Mouse (Mus musculus): ENCODE data around the gene Ankmy1.

DNA sequence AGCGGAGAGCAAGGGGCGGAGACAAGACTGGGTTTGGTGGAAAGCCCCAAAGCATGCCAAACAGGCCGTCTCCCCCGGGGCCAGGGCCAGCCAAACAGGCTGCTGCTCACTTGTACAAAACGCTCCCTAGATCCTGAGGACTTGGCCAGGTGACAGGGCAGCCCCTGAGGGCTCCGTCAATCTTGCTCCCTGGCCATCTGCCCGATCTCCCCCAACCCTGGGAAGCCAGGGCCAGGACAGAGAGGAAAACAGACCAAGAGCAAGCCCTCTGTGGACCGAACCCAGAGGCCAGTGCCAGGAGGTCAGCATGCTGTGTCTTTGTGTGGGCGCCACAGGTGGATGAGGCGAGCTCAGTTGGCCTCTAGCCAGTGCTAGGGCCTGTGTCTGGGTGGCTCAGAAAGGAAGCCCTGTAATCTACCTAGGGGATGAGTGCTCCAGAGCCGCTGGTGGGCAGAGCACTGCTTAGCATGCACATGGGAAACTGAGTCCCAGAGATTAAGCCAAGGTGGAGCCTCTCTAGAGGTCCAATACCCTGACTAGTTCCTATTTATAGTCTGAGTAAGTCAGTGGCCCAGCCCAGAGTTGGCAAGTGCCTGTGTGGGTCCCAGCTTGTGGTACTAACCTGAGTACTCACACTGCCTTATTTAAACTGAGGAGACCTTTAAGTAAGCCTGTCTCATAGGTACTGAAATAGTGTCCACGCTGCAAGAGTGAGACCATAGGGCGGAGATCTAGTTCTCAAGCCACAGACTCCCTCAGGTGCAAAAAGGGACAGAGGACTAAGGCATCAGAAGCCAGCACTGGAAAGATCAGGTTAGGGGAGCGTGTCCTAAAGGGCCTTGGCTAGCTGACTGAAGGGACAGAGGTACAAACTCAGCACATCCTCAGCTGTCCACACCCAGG, 64.5 kb downstream of the Ankmy1 start:
- TF ChIP-seq CTCF (IDR thresholded peaks at IDR 0.05; ENCODE audit: control insufficient read depth, insufficient read depth, low read length) (no peak), POLR2A (IDR thresholded peaks at IDR 0.05; ENCODE audit: borderline replicate concordance, control insufficient read depth, low read depth, low read length) (no peak)

Measured in bone marrow, adult 2 months (tissue).